Mouse (Mus musculus): Measurements from ENCODE around the gene Trpt1.

- TF ChIP-seq POLR2A (IDR thresholded peaks at IDR 0.05; ENCODE audit: low read depth, low read length) (peak; percentile 18), CTCF (IDR thresholded peaks at IDR 0.05; ENCODE audit: borderline replicate concordance, insufficient read depth, low read length) (no peak)
These were observed 3.7 kb upstream of the Trpt1 start, which contains the start of gene Dnajc4 for GRCm38 (mm10) chr19:6992011-6992858.

Data from embryonic fibroblast, embryonic 13.5 days (primary cell).